Mouse (Mus musculus): ENCODE data around the gene Plcb3. TPM values are rescaled to one million over a fixed set of nuclear protein-coding genes. Genes with fewer than 3 reads are reported as not detected.

Plcb3 gene
- polyA plus RNA-seq, 1 experiment = 22.7 TPM

DNA sequence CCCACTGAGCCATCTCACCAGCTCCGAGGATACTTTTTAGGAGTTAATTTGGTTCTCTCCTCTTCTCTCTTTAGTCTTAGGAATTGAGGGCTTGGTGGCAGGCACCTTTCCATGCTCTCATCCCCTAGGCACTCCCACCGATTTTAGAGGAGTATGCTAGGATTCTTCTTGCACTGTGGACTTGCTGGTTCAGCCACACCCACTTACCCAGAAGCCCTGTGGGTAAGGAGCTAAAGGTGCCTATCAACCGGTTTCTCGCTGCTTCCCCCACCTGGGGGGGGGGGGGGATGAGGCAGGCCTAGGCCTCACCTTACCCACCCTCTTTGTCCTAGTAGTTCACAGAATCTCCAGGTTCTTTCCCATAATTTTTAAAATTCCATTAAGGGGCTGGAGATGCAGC is 28.5 kb downstream of the Plcb3 start:
- DNase-seq (ENCODE audit: low read depth) = no peak
- no peak for TF ChIP-seq CTCF (IDR thresholded peaks at IDR 0.05; ENCODE audit: borderline replicate concordance, extremely low read depth, insufficient read depth, insufficient read length)
- TF ChIP-seq POLR2A (IDR thresholded peaks at IDR 0.05; ENCODE audit: borderline replicate concordance, extremely low read depth, insufficient read depth, insufficient read length, poor library complexity, severe bottlenecking) = no peak

DNA sequence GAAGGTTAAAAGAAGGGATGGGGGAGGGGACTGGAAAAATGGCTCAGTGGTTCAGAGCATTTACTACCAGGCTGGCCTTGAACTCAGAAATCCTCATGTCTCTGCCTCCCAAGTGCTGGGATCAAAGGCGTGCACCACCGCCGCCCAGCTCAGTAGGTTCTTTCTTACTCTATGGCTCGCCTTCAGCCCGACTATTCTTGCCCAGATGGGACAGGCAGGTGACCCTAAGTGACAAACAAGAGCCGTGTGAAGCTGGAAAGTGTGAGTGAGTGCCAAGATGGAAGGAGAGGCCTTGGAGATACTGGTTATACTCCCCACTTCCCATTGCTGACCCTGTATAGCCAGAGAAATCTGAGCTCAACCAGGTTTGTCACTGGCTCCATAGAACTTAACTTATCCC is 32.6 kb downstream of the Plcb3 start:
- no peak for DNase-seq (ENCODE audit: low read depth)
- no peak for TF ChIP-seq CTCF (IDR thresholded peaks at IDR 0.05; ENCODE audit: borderline replicate concordance, extremely low read depth, insufficient read depth, insufficient read length)
- no peak for TF ChIP-seq POLR2A (IDR thresholded peaks at IDR 0.05; ENCODE audit: borderline replicate concordance, extremely low read depth, insufficient read depth, insufficient read length, poor library complexity, severe bottlenecking)

DNA sequence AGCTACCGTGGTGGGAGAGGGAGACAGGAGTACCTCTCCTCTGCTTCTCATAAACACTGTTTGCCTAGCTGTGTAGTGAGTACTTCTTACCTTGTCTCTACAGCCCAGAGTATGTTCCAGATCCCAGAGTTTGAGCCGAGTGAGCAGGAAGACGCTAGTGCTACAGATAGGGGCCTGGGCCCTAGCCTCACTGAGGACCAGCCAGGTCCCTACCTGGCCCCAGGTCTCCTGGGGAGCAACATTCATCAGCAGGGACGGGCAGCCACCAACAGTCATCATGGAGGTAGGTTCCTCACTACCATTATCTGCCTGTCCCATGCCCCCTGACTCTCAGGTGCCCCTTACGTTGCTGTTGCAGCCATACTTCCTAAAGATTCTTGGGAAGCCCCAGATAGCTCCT is 33.5 kb downstream of the Plcb3 start:
- DNase-seq (ENCODE audit: low read depth) = no peak
- TF ChIP-seq CTCF (IDR thresholded peaks at IDR 0.05; ENCODE audit: borderline replicate concordance, extremely low read depth, insufficient read depth, insufficient read length) (no peak), POLR2A (IDR thresholded peaks at IDR 0.05; ENCODE audit: borderline replicate concordance, extremely low read depth, insufficient read depth, insufficient read length, poor library complexity, severe bottlenecking) (no peak)

DNA sequence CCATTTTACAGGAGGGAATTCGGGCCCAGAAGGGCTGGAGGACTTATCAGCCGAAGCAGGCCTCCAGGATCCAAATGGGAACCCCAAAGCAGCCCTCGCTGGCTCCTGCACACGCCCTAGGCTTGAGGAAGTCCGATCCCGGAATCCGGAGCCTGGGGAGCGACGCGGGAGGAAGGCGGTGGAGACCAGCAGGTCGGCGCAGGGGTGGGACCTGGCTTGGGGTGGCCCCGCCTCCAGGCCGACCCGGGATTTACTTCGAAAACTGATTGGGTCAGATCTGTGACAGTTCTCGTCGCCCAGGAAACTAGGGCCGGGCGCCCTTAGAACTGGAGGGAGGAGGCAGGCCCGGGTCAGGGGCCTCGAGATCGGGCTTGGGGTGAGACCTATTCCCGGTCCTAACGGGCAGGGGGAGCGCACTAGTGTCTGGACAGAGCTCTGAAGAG is 34.0 kb downstream of the Plcb3 start, which contains the start of gene Gpr137:
Gene Gpr137 (minus strand): TSS at position 232 of the 443 bp plus-strand sequence.
- DNase-seq (ENCODE audit: low read depth) = peak; percentile 96
- TF ChIP-seq CTCF (IDR thresholded peaks at IDR 0.05; ENCODE audit: borderline replicate concordance, extremely low read depth, insufficient read depth, insufficient read length) (no peak), POLR2A (IDR thresholded peaks at IDR 0.05; ENCODE audit: borderline replicate concordance, extremely low read depth, insufficient read depth, insufficient read length, poor library complexity, severe bottlenecking) (peak; percentile 28; the same call in 1 of the 2 replicates)

DNA sequence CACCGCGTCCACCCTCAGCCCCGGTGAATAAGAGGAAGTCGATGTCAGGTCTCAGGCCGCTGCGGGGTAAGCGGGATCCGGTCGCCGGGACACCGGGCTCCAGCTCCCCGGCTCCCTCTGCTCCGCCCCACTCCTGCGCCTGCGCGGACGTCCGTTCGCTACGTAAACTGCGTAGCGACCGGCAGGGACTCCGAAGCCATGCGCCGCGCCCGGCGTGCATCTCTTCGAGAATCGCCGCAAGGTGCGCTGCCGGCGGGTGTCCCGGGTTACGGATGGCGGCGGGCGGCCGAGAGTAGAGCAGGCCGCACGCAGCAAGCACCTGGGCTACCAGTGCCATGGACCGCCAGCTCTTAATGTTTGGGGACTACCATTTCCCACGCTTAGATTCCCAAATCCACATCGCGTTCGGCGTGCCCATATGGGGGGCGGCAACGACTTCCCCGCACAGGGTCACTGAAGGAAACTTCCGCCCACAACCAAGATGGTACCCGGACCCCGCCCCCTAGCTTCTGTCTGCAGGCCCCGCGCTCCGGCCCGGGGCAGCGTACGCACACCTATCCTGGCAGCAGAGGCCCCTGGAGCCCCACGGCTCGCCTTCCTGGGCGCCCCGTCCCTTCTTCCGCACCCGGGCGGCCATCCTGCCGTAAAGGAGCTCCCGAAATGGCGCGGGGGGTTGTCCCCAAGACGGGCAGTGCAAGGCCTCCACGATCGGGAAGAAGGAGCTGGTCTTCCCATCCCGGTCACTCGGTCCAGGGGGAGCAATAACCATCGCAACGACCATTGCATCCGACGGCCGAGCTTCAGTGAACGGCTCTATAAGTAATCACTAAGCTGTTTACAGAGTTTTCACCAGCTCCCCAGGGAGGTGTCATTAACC is 34.7 kb downstream of the Plcb3 start, which contains the start of gene Bad:
Gene Bad (plus strand): TSS at position 490 of the 877 bp plus-strand sequence.
- TF ChIP-seq POLR2A (IDR thresholded peaks at IDR 0.05; ENCODE audit: borderline replicate concordance, extremely low read depth, insufficient read depth, insufficient read length, poor library complexity, severe bottlenecking) (peak; percentile 89; the same call in 1 of the 2 replicates), CTCF (IDR thresholded peaks at IDR 0.05; ENCODE audit: borderline replicate concordance, extremely low read depth, insufficient read depth, insufficient read length) (no peak)
- peak; percentile 97 for DNase-seq (ENCODE audit: low read depth)

DNA sequence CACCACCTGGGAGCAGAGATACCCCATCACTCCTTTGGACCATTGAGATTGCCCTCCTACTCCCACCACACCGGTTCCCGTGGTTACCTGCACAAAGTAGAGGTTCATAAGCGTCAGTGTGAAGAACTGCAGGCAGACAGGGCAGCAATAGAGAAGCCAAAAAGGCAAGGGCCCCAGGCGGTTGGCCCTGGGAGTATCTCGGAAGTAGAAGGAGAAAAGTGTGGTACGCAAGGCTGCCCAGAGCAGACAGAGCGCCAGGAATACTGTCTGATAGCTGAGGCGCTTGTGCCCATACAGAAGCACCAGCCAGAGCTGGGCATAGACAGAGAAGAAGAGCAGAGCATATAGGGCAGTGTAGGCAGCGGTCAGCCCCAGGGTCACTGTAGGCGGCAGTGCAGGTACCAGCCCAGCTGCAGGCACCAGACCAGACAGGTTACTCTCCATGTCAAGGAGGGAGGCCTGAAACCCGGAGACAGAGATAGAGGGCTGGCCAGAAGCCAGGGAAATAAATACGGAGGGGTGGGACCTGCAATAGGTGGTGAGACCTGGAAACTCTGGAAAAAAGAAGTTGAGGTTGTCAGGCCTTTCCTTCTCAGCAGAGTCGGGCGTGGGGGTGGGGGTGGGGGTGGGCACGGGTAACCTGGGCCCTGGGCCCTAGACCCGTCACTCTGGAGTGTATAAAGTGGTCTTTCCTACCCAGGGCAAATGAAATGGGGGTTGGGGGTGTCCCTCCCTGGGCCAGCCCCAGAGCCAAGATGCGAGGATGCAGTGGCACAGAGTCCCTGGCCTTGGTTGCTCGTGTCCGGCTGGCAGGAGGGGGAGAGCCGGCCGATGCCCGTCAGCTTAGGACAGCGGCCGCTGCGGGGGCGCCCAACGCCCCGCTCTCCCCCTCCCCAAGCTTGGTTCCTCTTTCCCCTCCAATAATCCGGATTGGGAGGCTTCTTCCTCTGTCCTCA is 35.6 kb downstream of the Plcb3 start:
- TF ChIP-seq POLR2A (IDR thresholded peaks at IDR 0.05; ENCODE audit: borderline replicate concordance, extremely low read depth, insufficient read depth, insufficient read length, poor library complexity, severe bottlenecking) (no peak), CTCF (IDR thresholded peaks at IDR 0.05; ENCODE audit: borderline replicate concordance, extremely low read depth, insufficient read depth, insufficient read length) (no peak)
- no peak for DNase-seq (ENCODE audit: low read depth)

DNA sequence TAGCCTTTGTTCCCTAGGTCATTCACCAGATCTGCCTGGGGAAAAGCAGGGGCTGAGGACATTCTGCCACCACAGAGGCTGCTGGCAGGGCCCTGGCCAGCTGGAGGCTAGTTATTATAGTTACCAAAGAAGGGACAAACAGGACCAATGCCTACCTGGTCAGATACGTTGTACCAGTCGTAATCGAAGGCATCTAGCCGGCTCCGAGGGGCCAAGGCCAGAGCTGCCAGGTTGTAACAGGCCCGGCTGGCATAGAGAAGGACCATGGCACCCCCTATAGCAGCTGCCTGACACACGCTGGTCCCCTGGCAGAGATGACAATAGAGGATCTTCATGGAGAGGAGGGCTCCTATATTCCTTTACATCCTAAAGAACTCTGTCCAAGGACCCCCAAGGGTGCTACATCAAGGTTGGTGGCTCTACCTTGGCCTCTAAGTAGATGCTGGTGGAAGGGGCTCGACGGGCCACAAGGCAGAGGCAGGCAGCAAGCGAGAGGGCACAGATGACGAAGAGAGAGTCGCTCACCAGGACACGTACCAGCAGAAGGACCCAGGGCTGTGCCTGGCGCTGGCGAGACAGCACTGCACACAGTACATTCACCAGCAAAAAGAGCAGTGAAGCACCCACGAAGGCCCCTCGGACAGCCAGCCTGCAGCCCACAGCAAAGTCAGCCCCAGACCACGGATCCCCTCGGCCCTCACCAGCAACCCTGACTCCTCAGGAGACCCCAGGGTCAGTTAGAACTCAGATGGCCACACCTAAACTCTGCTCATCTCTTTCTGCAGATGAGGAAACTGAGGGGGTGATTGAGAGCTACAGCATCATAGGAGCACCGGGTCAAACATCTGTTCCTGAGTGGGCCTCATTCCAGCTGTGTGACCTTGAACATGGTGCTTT is 36.9 kb downstream of the Plcb3 start:
- TF ChIP-seq CTCF (IDR thresholded peaks at IDR 0.05; ENCODE audit: borderline replicate concordance, extremely low read depth, insufficient read depth, insufficient read length) (no peak), POLR2A (IDR thresholded peaks at IDR 0.05; ENCODE audit: borderline replicate concordance, extremely low read depth, insufficient read depth, insufficient read length, poor library complexity, severe bottlenecking) (no peak)
- DNase-seq (ENCODE audit: low read depth) = no peak

DNA sequence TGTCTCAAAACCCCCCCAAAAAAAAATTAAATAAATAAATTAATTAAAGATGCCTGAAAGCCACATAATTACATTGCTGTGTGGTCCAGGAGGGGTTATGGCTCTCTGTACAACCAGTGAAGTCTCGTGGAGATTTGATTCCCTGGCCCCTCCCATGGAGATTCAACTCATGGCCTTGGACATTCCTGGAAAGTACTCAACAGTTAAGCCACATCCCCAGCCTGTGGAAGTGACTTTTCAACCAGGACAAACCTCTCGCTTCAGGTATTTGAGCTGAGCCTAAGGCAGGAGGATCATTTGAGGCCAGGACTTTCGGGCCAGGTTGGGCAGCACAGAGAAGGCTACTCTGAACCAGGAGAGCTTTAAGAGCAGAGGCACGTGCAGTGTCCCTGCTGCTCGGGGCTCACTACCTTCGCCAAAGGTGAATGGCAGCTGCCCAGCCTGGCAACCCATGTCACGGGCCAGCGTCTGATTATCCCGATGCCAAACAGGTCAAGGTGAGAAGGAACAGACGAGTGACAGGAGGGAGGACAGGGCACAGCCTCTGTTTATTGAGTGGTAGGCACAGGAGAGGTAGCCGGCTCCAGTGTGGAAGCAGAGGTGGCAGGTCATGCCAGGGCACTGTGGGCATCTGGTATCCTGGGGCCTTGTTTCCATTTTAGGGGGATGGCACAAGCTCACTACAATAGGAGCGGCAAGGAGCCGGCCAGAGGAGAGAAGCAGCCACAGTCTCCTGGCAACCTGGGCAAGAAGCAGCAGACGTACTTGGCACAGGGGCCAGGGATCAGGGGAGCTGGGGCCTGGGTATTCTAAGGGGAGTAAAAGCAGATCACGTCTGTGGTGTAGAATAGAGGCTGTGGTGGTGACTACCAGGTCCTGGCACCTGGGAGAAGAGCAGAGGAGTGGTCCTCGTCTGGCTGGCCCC is 38.5 kb downstream of the Plcb3 start:
- no peak for DNase-seq (ENCODE audit: low read depth)
- TF ChIP-seq CTCF (IDR thresholded peaks at IDR 0.05; ENCODE audit: borderline replicate concordance, extremely low read depth, insufficient read depth, insufficient read length) (no peak), POLR2A (IDR thresholded peaks at IDR 0.05; ENCODE audit: borderline replicate concordance, extremely low read depth, insufficient read depth, insufficient read length, poor library complexity, severe bottlenecking) (no peak)

DNA sequence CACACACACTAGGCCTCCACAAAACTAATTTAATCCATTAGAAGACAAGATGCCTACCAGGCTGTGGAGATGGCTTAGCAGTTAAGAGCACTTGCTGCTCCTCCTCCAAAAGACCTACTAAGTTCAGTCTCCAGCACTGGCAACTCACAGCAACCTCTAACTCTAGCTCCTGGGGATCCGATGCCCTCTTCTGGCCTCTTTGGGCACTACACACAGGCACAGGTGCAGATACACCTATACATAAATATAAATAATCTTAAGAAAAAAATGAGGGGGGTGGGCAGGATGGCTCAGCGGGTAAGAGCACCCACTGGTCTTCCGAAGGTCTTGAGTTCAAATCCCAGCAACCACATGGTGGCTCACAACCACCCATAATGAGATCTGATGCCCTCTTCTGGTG is 40.0 kb downstream of the Plcb3 start:
- no peak for DNase-seq (ENCODE audit: low read depth)
- TF ChIP-seq POLR2A (IDR thresholded peaks at IDR 0.05; ENCODE audit: borderline replicate concordance, extremely low read depth, insufficient read depth, insufficient read length, poor library complexity, severe bottlenecking) = no peak
- TF ChIP-seq CTCF (IDR thresholded peaks at IDR 0.05; ENCODE audit: borderline replicate concordance, extremely low read depth, insufficient read depth, insufficient read length) = no peak; the same call in 1 of the 2 replicates
